Mouse (Mus musculus) right cerebral cortex, adult 18-20 months (tissue): Measurements from ENCODE around the gene Ppm1l.

ENCODE experiments used
- DNase-seq: peaks from one replicate; pipeline ENCODE4 v3.0.0; 2022; ENCODE audit warnings: mixed read lengths

The Ppm1l gene

GRCm38 (mm10) chr3:69607468-69607867, 290.8 kb downstream of the Ppm1l start:
- DNase-seq = no peak

DNA sequence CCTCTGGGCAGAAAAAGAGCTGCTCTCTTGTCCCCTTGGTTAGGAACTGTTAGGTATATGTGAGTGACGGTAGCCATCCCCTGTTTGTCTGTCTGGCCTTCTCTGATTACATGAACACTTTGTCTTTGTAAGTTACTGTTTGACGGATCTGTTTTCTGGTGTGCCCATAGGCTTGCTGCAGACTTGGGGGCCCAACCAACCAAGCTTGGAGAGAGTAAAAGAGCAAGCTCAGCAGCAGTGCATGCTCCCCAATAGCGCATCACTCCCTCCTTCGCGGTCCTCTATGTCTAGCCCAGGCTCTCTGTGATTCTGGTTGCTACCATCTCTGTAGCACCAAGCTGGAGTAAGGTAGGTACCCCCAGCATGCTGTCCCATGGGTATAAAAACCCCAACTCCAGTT, 291.2 kb downstream of the Ppm1l start:
- DNase-seq = no peak
